Mouse (Mus musculus) heart, adult 2 months (tissue): ENCODE measurements at regions not wholly inside any gene's neighbourhood (a gene's known extent, or its start where the extent isn't known, plus 50 kb on each side); places are given as distances from the start of the nearest gene placed in this dataset.

Source experiments
- DNase-seq, 2 experiments: peaks; one replicate each; pipeline ENCODE4 v3.0.0; 2021
- H3K27ac ChIP-seq: fragments of 200-600 bp; 2 replicates; pipeline ENCODE4 v1.8.1; 2022
- H3K27me3 ChIP-seq: fragments of 200-500 bp; 2 replicates; pipeline ENCODE4 v1.6.1; 2012; ENCODE audit warnings: mild to moderate bottlenecking, low read length, inconsistent platforms, mixed read lengths; ENCODE audit not compliant: control insufficient read depth, insufficient read depth
- H3K36me3 ChIP-seq: fragments of 200-500 bp; 2 replicates; pipeline ENCODE4 v1.6.1; 2012; ENCODE audit warnings: low read length, inconsistent platforms; ENCODE audit not compliant: control insufficient read depth, insufficient read depth
- H3K4me1 ChIP-seq: fragments of 200-500 bp; 2 replicates; pipeline ENCODE4 v1.6.1; 2011; ENCODE audit warnings: low read length; ENCODE audit not compliant: control insufficient read depth, insufficient read depth
- H3K4me3 ChIP-seq: fragments of 200-600 bp; 2 replicates; pipeline ENCODE4 v1.8.1; 2022
- H3K79me2 ChIP-seq: fragments of 200-500 bp; replicated peaks from 2 replicates; pipeline ENCODE4 v1.6.1; 2012; ENCODE audit warnings: mild to moderate bottlenecking, inconsistent platforms, low read length, moderate library complexity, mixed read lengths; ENCODE audit not compliant: control insufficient read depth, insufficient read depth
- H3K9ac ChIP-seq: fragments of 200-500 bp; 2 replicates; pipeline ENCODE4 v1.6.1; 2012; ENCODE audit warnings: low read depth, mild to moderate bottlenecking, control low read depth, inconsistent platforms, low read length, mixed read lengths
- CTCF ChIP-seq: fragments of 200-600 bp; IDR thresholded peaks from 2 replicates; pipeline ENCODE4 v1.8.1; 2022; ENCODE audit warnings: antibody characterized with exemption, mild to moderate bottlenecking, moderate library complexity
- EP300 ChIP-seq: fragments of 200-500 bp; IDR thresholded peaks from 2 replicates; pipeline ENCODE4 v1.6.1; 2011; ENCODE audit warnings: low read depth, low read length, control low read depth; ENCODE audit not compliant: insufficient read depth
- POLR2A ChIP-seq: fragments of 200-500 bp; IDR thresholded peaks from 2 replicates; pipeline ENCODE4 v1.6.1; 2011; ENCODE audit warnings: mild to moderate bottlenecking, low read depth, low read length, control low read depth; ENCODE audit not compliant: insufficient read depth
- WGBS: fragments of 180-500 bp; shearing (Covaris S2); methylation state at CpG from one replicate; pipeline ENCODE4 v1.1.7; 2018; 5-methylcytosine and 5-hydroxymethylcytosine counted together
- intact Hi-C: fragments of 180-260 bp; cut with DNase I; formaldehyde crosslinking; loops from one replicate; pipeline ENCODE4 v1.15.1; 2025

GRCm38 (mm10) chrX:166773408-166773854 lies 187.9 kb upstream of the Egfl6 start:
- intact Hi-C loops: no loop called here
- WGBS: 21% methylated on average over 6 of the region's 6 CpGs
- Histone ChIP-seq H3K79me2 (no peaks in the 10 kb centered on the region), H3K9ac (no peak overlapping the region), H3K27me3 (no peaks in the 10 kb centered on the region), H3K36me3 (no peaks in the 10 kb centered on the region), H3K4me3 (no peak overlapping the region), H3K4me1 (no peaks in the 10 kb centered on the region), H3K27ac (no peak overlapping the region)
- peak in 1 of 2 experiments; percentile 2 for DNase-seq
- TF ChIP-seq EP300 (no peak), POLR2A (no peak), CTCF (no peak)

- Histone ChIP-seq H3K9ac (no peak overlapping the region), H3K27me3 (no peaks in the 10 kb centered on the region), H3K36me3 (no peaks in the 10 kb centered on the region), H3K27ac (no peak overlapping the region), H3K4me1 (no peaks in the 10 kb centered on the region), H3K79me2 (no peaks in the 10 kb centered on the region), H3K4me3 (no peak overlapping the region)
- intact Hi-C loops: no loop called here
- WGBS: 75% methylated on average over 6 of the region's 6 CpGs
- no peak for TF ChIP-seq EP300
- no peak for TF ChIP-seq POLR2A
- no peak for TF ChIP-seq CTCF
- DNase-seq: peak in 1 of 2 experiments; percentile 4
These were observed 181.5 kb upstream of the Egfl6 start for GRCm38 (mm10) chrX:166766991-166767390.

- intact Hi-C loops: no loop called here
- 52% methylated on average over 2 of the region's 2 CpGs for WGBS
- H3K27me3 ChIP-seq: no peaks in the 10 kb centered on the region
- no peak overlapping the region for H3K4me3 ChIP-seq
- no peaks in the 10 kb centered on the region for H3K36me3 ChIP-seq
- H3K79me2 ChIP-seq: no peaks in the 10 kb centered on the region
- no peak overlapping the region for H3K27ac ChIP-seq
- H3K4me1 ChIP-seq: no peaks in the 10 kb centered on the region
- H3K9ac ChIP-seq: no peak overlapping the region
- DNase-seq: no peak
- TF ChIP-seq POLR2A (no peak), CTCF (no peak), EP300 (no peak)
These were observed 180.1 kb upstream of the Egfl6 start for GRCm38 (mm10) chrX:166765647-166766046.

- no peak for TF ChIP-seq EP300
- no peak for TF ChIP-seq POLR2A
- TF ChIP-seq CTCF: no peak
- Histone ChIP-seq H3K79me2 (no peaks in the 10 kb centered on the region), H3K27ac (no peak overlapping the region), H3K27me3 (no peaks in the 10 kb centered on the region), H3K36me3 (no peaks in the 10 kb centered on the region), H3K9ac (no peak overlapping the region), H3K4me3 (no peak overlapping the region), H3K4me1 (no peaks in the 10 kb centered on the region)
- DNase-seq: no peak
- intact Hi-C loops: no loop called here
- 92% methylated on average over 2 of the region's 2 CpGs for WGBS
These were observed 176.6 kb upstream of the Egfl6 start for GRCm38 (mm10) chrX:166762098-166762497.

GRCm38 (mm10) chrX:166757152-166757551 lies 171.6 kb upstream of the Egfl6 start:
- H3K4me1 ChIP-seq: no peaks in the 10 kb centered on the region
- H3K27me3 ChIP-seq: no peaks in the 10 kb centered on the region
- no peak overlapping the region for H3K9ac ChIP-seq
- 57% methylated on average over 1 of the region's 1 CpGs for WGBS
- no peak overlapping the region for H3K4me3 ChIP-seq
- no peaks in the 10 kb centered on the region for H3K79me2 ChIP-seq
- no peak for TF ChIP-seq POLR2A
- H3K36me3 ChIP-seq: no peaks in the 10 kb centered on the region
- intact Hi-C loops: no loop called here
- H3K27ac ChIP-seq: no peak overlapping the region
- DNase-seq: no peak

- no peak overlapping the region for H3K9ac ChIP-seq
- TF ChIP-seq EP300 (no peak), CTCF (no peak), POLR2A (no peak)
- no peak overlapping the region for H3K4me3 ChIP-seq
- H3K79me2 ChIP-seq: no peaks in the 10 kb centered on the region
- WGBS: 63% methylated on average over 3 of the region's 3 CpGs
- no peaks in the 10 kb centered on the region for H3K4me1 ChIP-seq
- no peaks in the 10 kb centered on the region for H3K36me3 ChIP-seq
- DNase-seq: no peak
- intact Hi-C loops: no loop called here
- no peaks in the 10 kb centered on the region for H3K27me3 ChIP-seq
- H3K27ac ChIP-seq: no peak overlapping the region
These were observed 169.6 kb upstream of the Egfl6 start for GRCm38 (mm10) chrX:166754967-166755654.
